Mouse (Mus musculus): ENCODE measurements around the gene Itga8.

The Itga8 gene

GRCm38 (mm10) chr2:12090993-12091392 lies 210.7 kb downstream of the Itga8 start:
- DNase-seq (ENCODE audit: low read depth, low spot score): no peak

GRCm38 (mm10) chr2:12085492-12085891 lies 216.2 kb downstream of the Itga8 start:
- no peak for DNase-seq (ENCODE audit: low read depth, low spot score)

- no peak for DNase-seq (ENCODE audit: low read depth, low spot score)
Observed at GRCm38 (mm10) chr2:12084341-12084740, 217.4 kb downstream of the Itga8 start.

GRCm38 (mm10) chr2:12077266-12077891 lies 224.3 kb downstream of the Itga8 start:
- DNase-seq (ENCODE audit: low read depth, low spot score): no peak

- no peak for DNase-seq (ENCODE audit: low read depth, low spot score)
Observed at GRCm38 (mm10) chr2:12065669-12066399, 235.9 kb downstream of the Itga8 start.

- DNase-seq (ENCODE audit: low read depth, low spot score): peak; percentile 36
Observed at GRCm38 (mm10) chr2:12060034-12060723, 241.5 kb downstream of the Itga8 start.

All from embryo, embryonic 11.5 days (tissue).